Mouse (Mus musculus) thymus, adult 2 months (tissue): ENCODE measurements at regions not wholly inside any gene's neighbourhood (a gene's known extent, or its start where the extent isn't known, plus 50 kb on each side); places are given as distances from the start of the nearest gene placed in this dataset.

ENCODE experiments used
- DNase-seq: peaks from one replicate; pipeline ENCODE4 v3.0.0; 2021
- H3K27ac ChIP-seq: fragments of 200-500 bp; 2 replicates; pipeline ENCODE4 v1.5.1; 2012; ENCODE audit warnings: low read length, control low read depth; ENCODE audit not compliant: control insufficient read depth, insufficient read depth
- H3K27me3 ChIP-seq: fragments of 200-500 bp; 2 replicates; pipeline ENCODE4 v1.6.1; 2012; ENCODE audit warnings: mild to moderate bottlenecking, low read length, moderate library complexity, mixed read lengths; ENCODE audit not compliant: control insufficient read depth, insufficient read depth
- H3K36me3 ChIP-seq: fragments of 200-500 bp; 2 replicates; pipeline ENCODE4 v1.6.1; 2012; ENCODE audit warnings: mild to moderate bottlenecking, low read length, moderate library complexity; ENCODE audit not compliant: control insufficient read depth, insufficient read depth
- H3K4me1 ChIP-seq: fragments of 200-500 bp; replicated peaks from 2 replicates; pipeline ENCODE4 v1.6.1; 2012; ENCODE audit warnings: low read length; ENCODE audit not compliant: control insufficient read depth, insufficient read depth
- H3K4me3 ChIP-seq: fragments of 200-500 bp; 2 replicates; pipeline ENCODE4 v1.5.1; 2012; ENCODE audit warnings: mild to moderate bottlenecking, low read length, control low read depth, moderate library complexity; ENCODE audit not compliant: control insufficient read depth, insufficient read depth
- CTCF ChIP-seq: fragments of 200-500 bp; IDR thresholded peaks from 2 replicates; pipeline ENCODE4 v1.5.1; 2012; ENCODE audit warnings: mild to moderate bottlenecking, control low read depth, low read length, moderate library complexity, borderline replicate concordance; ENCODE audit not compliant: control insufficient read depth, poor library complexity, insufficient read depth; ENCODE audit errors: extremely low read depth
- POLR2A ChIP-seq: fragments of 200-500 bp; IDR thresholded peaks from 2 replicates; pipeline ENCODE4 v1.6.1; 2012; ENCODE audit warnings: mild to moderate bottlenecking, low read length, control low read depth, moderate library complexity; ENCODE audit not compliant: control insufficient read depth, poor library complexity, insufficient read depth; ENCODE audit errors: extremely low read depth
- WGBS: fragments of 180-500 bp; shearing (Covaris S2); methylation state at CpG from one replicate; pipeline ENCODE4 v1.1.7; 2018; 5-methylcytosine and 5-hydroxymethylcytosine counted together

DNA sequence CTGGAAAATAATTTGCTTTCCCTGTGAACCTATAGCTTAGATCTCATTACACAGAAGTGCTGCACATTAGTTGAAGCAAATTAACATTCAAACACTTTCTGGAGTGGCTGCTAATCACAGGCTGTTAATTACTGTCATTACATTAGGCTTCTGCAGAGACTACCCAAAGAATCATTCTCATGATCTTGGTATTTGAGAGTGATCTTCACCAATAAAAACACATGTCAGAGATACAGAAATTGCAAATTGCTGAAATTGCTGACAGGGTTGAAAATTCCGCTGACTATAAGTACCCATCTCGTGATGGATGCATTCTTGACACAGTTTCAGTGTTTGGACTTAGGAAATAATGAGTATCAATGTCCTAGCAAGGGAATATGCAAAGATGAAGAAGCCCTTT is 185.7 kb upstream of the Atp5g3 start:
- no peaks in the 10 kb centered on the region for H3K4me1 ChIP-seq
- TF ChIP-seq POLR2A (no peak), CTCF (no peak)
- H3K36me3 ChIP-seq: no peaks in the 10 kb centered on the region
- no peak overlapping the region for H3K27ac ChIP-seq
- DNase-seq: no peak
- H3K27me3 ChIP-seq: no peaks in the 10 kb centered on the region
- H3K4me3 ChIP-seq: no peak overlapping the region
- 88% methylated on average over 2 of the region's 2 CpGs for WGBS

DNA sequence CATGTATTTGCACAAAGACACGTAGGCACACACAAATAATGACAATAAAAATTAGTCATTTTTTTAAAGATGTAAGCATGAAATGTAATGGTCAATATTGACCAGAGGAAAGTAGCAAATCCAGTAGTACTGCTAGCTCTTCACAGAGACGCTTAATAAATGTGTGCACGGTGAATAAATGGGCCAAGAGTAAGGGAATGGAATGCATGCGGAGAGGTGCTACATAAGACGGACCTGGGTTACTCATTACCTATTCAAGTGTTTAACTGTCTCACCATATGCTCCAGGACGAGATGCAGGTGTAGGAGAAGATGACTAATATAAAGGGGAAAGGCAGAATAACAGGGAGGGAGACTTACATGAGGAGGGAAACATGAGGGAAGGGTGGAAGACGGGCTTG is 182.4 kb upstream of the Atp5g3 start:
- H3K4me1 ChIP-seq: no peaks in the 10 kb centered on the region
- no peaks in the 10 kb centered on the region for H3K36me3 ChIP-seq
- no peak for TF ChIP-seq POLR2A
- no peak for TF ChIP-seq CTCF
- no peaks in the 10 kb centered on the region for H3K27me3 ChIP-seq
- H3K4me3 ChIP-seq: no peak overlapping the region
- WGBS: 92% methylated on average over 7 of the region's 7 CpGs
- DNase-seq: no peak
- no peak overlapping the region for H3K27ac ChIP-seq

DNA sequence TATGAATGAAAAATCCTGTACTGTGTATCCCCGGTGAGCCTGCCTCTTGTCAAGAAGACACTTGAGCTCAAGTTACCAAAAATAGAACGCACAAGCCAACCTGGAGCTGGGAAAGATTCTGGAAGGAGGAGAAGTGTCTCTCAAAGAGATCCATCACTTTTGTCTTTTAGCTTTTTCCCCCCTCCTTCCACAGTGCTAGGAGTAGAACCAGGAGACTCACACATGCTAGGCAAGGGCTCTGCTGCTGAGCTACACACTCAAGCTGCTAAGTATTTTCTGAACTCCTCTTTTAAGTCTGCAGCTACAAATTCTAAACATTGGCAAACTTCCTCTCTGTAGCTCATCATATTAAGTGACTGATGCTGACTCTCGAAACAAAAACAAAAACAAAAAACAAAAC is 176.2 kb upstream of the Atp5g3 start:
- Histone ChIP-seq H3K4me3 (no peak overlapping the region), H3K4me1 (no peaks in the 10 kb centered on the region), H3K36me3 (no peaks in the 10 kb centered on the region), H3K27me3 (no peaks in the 10 kb centered on the region), H3K27ac (no peak overlapping the region)
- no peak for DNase-seq
- WGBS: 84% methylated on average over 3 of the region's 3 CpGs
- TF ChIP-seq CTCF (no peak), POLR2A (no peak)

DNA sequence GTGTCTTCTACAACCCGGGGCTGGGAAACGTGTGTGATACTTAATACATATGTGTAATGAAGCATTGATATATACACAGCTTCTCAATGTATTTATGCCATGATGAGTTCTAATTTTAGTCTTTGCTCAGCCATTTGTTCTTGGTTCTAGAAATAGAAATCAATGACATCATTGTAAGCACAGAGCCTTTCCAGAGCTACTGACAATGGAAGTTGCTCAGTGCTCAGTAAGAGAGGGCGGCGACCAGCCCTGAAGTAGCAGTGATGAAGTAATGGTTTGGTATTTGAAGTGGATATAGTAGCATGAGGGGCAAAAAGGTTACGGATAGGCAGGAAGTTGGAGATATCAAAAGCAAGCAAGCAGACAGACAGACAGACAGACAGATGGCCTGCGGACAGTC is 173.8 kb upstream of the Atp5g3 start:
- Histone ChIP-seq H3K4me3 (no peak overlapping the region), H3K27me3 (no peaks in the 10 kb centered on the region), H3K4me1 (no peaks in the 10 kb centered on the region), H3K27ac (no peak overlapping the region), H3K36me3 (no peaks in the 10 kb centered on the region)
- WGBS: 91% methylated on average over 6 of the region's 6 CpGs
- no peak for DNase-seq
- TF ChIP-seq POLR2A (no peak), CTCF (no peak)

DNA sequence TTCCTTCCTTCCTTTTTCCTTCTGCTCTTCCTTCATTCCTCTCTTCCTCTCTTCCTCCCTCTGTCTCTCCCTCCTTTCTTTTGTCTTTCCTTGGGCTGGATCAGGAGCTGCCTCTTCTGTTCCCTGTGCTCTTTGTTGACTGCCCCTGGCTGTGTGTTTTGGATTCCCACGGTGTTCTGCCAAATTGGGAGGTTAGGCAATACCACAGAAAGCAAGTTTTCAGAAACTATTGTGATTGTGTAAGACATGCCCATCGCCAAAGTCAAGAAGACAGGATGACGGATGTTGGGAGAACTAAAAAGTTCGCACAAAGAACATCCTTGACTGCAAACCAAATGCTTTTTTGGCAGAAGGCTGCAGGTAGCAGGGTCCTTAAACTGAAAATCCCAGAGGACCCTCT is 165.6 kb upstream of the Atp5g3 start:
- DNase-seq: no peak
- TF ChIP-seq CTCF: no peak
- TF ChIP-seq POLR2A: no peak
- no peak overlapping the region for H3K4me3 ChIP-seq
- 82% methylated on average over 4 of the region's 4 CpGs for WGBS
- no peak overlapping the region for H3K27ac ChIP-seq
- H3K27me3 ChIP-seq: no peaks in the 10 kb centered on the region
- no peaks in the 10 kb centered on the region for H3K36me3 ChIP-seq
- H3K4me1 ChIP-seq: no peaks in the 10 kb centered on the region

DNA sequence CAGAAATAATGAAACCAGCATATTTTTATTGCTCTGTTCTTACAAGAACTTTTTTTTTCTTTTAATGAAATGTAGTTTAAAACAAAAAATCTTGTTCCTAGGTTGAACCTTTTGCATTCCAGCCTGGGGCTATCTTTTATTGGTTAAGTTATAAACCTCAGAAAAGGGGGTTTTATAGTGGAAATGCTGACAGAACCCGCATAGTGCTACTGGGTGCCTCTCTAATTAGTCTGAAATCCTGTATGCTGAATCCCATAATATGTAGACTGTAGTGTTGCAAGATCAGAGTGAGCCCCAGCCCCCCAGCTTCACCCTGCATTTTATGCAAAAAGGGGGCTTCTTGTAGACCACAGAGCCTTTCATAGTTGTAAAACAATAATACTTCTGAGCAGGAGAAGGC is 164.4 kb upstream of the Atp5g3 start:
- Histone ChIP-seq H3K27ac (no peak overlapping the region), H3K4me3 (no peak overlapping the region), H3K27me3 (no peaks in the 10 kb centered on the region), H3K4me1 (no peaks in the 10 kb centered on the region), H3K36me3 (no peaks in the 10 kb centered on the region)
- DNase-seq: no peak
- 93% methylated on average over 1 of the region's 1 CpGs for WGBS
- TF ChIP-seq POLR2A (no peak), CTCF (no peak)

DNA sequence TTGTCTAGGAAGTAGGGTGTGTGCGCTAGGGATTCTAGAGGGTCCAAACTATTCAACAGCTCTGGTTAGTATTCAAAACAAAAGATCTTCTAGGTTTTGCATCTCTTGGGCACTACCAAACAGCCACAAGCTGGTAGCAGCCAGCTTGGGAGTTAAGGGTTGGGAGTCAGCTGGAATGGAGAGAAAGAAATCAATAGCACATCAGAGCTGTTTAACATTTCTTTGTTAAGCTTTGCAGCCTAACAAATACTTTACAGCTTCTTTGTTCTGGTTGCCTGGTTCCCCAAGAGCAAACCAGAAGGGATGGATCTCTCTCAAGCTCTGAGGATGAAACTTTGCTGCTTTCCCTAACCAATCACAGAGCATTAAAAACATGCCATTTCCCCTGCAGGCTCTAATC is 162.3 kb upstream of the Atp5g3 start:
- Histone ChIP-seq H3K36me3 (no peaks in the 10 kb centered on the region), H3K4me3 (no peak overlapping the region), H3K4me1 (no peaks in the 10 kb centered on the region), H3K27me3 (no peaks in the 10 kb centered on the region), H3K27ac (no peak overlapping the region)
- no peak for DNase-seq
- TF ChIP-seq POLR2A (no peak), CTCF (no peak)
- 97% methylated on average over 1 of the region's 1 CpGs for WGBS
